In genomic region chr10:91222398-91223236, GRCm38 (mm10) we compare ENCODE assay signal across 12 mouse cellular contexts. TPM values are rescaled to one million over a fixed set of nuclear protein-coding genes. Genes with fewer than 3 reads are reported as not detected.
DNase-seq lines count a peak whose midpoint lies in the region; ATAC-seq and TF ChIP-seq lines count a peak whose summit lies in the region.
"Had no signal": no experiment of that assay in that cellular context is flagged by ENCODE, and none has a peak within 500 bp of the region (broad histone marks: within the 10 kb centered on the region; RNA-seq: fewer than 3 reads in every experiment).

No protein-coding gene starts in this region.

- H3K27me3 ChIP-seq in heart, embryonic 12.5 days (replicated peaks), result no peaks in the 10 kb centered on the region
- H3K27me3 ChIP-seq in lung, embryonic 14.5 days (ENCODE audit: insufficient read depth, low read length), result no peaks in the 10 kb centered on the region
- H3K27me3 ChIP-seq in stomach, embryonic 14.5 days (ENCODE audit: control insufficient read depth, insufficient read depth, low read length), result no peaks in the 10 kb centered on the region
- H3K27me3 ChIP-seq in forebrain, embryonic 11.5 days (ENCODE audit: control insufficient read depth, insufficient read depth, low read length), result no peaks in the 10 kb centered on the region
- H3K27me3 ChIP-seq: midbrain, embryonic 12.5 days had no signal

- H3K9me3 ChIP-seq in heart, embryonic 12.5 days (replicated peaks), result no peaks in the 10 kb centered on the region
- no peaks in the 10 kb centered on the region for H3K9me3 ChIP-seq in lung, embryonic 14.5 days (ENCODE audit: low read depth, low read length)
- no peaks in the 10 kb centered on the region for H3K9me3 ChIP-seq in stomach, embryonic 14.5 days (ENCODE audit: control insufficient read depth, low read depth, low read length)
- H3K9me3 ChIP-seq in forebrain, embryonic 11.5 days (ENCODE audit: control insufficient read depth, low read length), result no peaks in the 10 kb centered on the region
- H3K9me3 ChIP-seq: forebrain, embryonic 10.5 days; G1E; midbrain, embryonic 12.5 days had no signal

- peaks cover 12% of the 10 kb centered on the region; the same call in 1 of the 2 replicates for H3K4me1 ChIP-seq in heart, embryonic 12.5 days (replicated peaks)
- peaks cover 6% of the 10 kb centered on the region for H3K4me1 ChIP-seq in lung, embryonic 14.5 days (ENCODE audit: insufficient read depth)
- H3K4me1 ChIP-seq in stomach, embryonic 14.5 days (ENCODE audit: control insufficient read depth, insufficient read depth, low read length), result peaks cover 2% of the 10 kb centered on the region; the same call in 1 of the 2 replicates
- no peaks in the 10 kb centered on the region for H3K4me1 ChIP-seq in forebrain, embryonic 11.5 days (replicated peaks; ENCODE audit: control insufficient read depth, insufficient read depth, low read length)
- H3K4me1 ChIP-seq: midbrain, embryonic 12.5 days had no signal

- no peak overlapping the region for H3K4me2 ChIP-seq in heart, embryonic 12.5 days
- no peak overlapping the region for H3K4me2 ChIP-seq in lung, embryonic 14.5 days
- no peak overlapping the region for H3K4me2 ChIP-seq in stomach, embryonic 14.5 days (replicated peaks; ENCODE audit: low read depth, low read length)
- H3K4me2 ChIP-seq in forebrain, embryonic 11.5 days (ENCODE audit: low read depth, low read length, severe bottlenecking), result no peak overlapping the region
- H3K4me2 ChIP-seq: midbrain, embryonic 12.5 days had no signal

- intact Hi-C loops in heart, postnatal 14 days (cut with DNase I), result no loop called here

- peak; percentile 35; the same call in 1 of the 2 replicates for ATAC-seq in heart, embryonic 12.5 days (ENCODE audit: insufficient number of reproducible peaks, low FRiP score)
- ATAC-seq in lung, embryonic 14.5 days (ENCODE audit: insufficient read depth), result peak; percentile 65
- peak; percentile 37; the same call in 1 of the 2 replicates for ATAC-seq in stomach, embryonic 14.5 days (ENCODE audit: insufficient number of reproducible peaks, insufficient read depth, low FRiP score, low read depth)
- no peak for ATAC-seq in forebrain, embryonic 11.5 days (replicated peaks; ENCODE audit: low FRiP score)

- H3K9ac ChIP-seq in heart, embryonic 12.5 days, result no peak overlapping the region
- H3K9ac ChIP-seq in lung, embryonic 14.5 days, result no peak overlapping the region
- no peak overlapping the region for H3K9ac ChIP-seq in stomach, embryonic 14.5 days (replicated peaks; ENCODE audit: low read depth, low read length)
- no peak overlapping the region for H3K9ac ChIP-seq in forebrain, embryonic 11.5 days (ENCODE audit: low read length)
- H3K9ac ChIP-seq: midbrain, embryonic 12.5 days had no signal

- WGBS in heart, embryonic 12.5 days, result 51% methylated on average over 9 of the region's 9 CpGs
- 57% methylated on average over 9 of the region's 9 CpGs for WGBS in lung, embryonic 14.5 days
- 53% methylated on average over 9 of the region's 9 CpGs for WGBS in stomach, embryonic 14.5 days
- WGBS in forebrain, embryonic 11.5 days, result 68% methylated on average over 9 of the region's 9 CpGs

- DNase-seq in heart, postnatal 14 days, result no peak
- DNase-seq in lung, embryonic 14.5 days, result peak; percentile 55
- no peak for DNase-seq in lung, adult 18-20 months
- DNase-seq in kidney, postnatal 10 days, result peak; percentile 44
- no peak for DNase-seq in forebrain, embryonic 11.5 days (ENCODE audit: low spot score)
- DNase-seq in cerebellum, postnatal 14 days, result no peak
- DNase-seq: cerebellum, postnatal 36 days had no signal

- no peaks in the 10 kb centered on the region for H3K36me3 ChIP-seq in heart, embryonic 12.5 days
- no peaks in the 10 kb centered on the region for H3K36me3 ChIP-seq in lung, embryonic 14.5 days (ENCODE audit: insufficient read depth)
- H3K36me3 ChIP-seq in stomach, embryonic 14.5 days (ENCODE audit: control insufficient read depth, insufficient read depth, low read length), result no peaks in the 10 kb centered on the region
- no peaks in the 10 kb centered on the region for H3K36me3 ChIP-seq in forebrain, embryonic 11.5 days (ENCODE audit: control insufficient read depth, insufficient read depth, low read length)
- H3K36me3 ChIP-seq: forebrain, embryonic 10.5 days; G1E; midbrain, embryonic 12.5 days had no signal

- no peak overlapping the region for H3K27ac ChIP-seq in heart, embryonic 12.5 days (ENCODE audit: poor library complexity, severe bottlenecking)
- H3K27ac ChIP-seq in lung, embryonic 14.5 days (ENCODE audit: low read depth), result no peak overlapping the region
- H3K27ac ChIP-seq in stomach, embryonic 14.5 days (ENCODE audit: low read length), result peak overlapping the region; percentile 39; the same call in 1 of the 2 replicates
- no peak overlapping the region for H3K27ac ChIP-seq in forebrain, embryonic 11.5 days (ENCODE audit: low read depth, low read length)
- H3K27ac ChIP-seq: forebrain, embryonic 10.5 days; midbrain, embryonic 12.5 days had no signal

- no peak overlapping the region for H3K4me3 ChIP-seq in heart, embryonic 12.5 days
- no peak overlapping the region for H3K4me3 ChIP-seq in lung, embryonic 14.5 days (ENCODE audit: low read depth, low read length)
- no peak overlapping the region for H3K4me3 ChIP-seq in stomach, embryonic 14.5 days (ENCODE audit: low read depth, low read length)
- no peak overlapping the region for H3K4me3 ChIP-seq in forebrain, embryonic 11.5 days (ENCODE audit: low read depth, low read length)
- H3K4me3 ChIP-seq: forebrain, embryonic 10.5 days; midbrain, embryonic 12.5 days had no signal

- no peak for TF ChIP-seq CTCF in lung, embryonic 14.5 days (IDR thresholded peaks at IDR 0.05; ENCODE audit: low read depth)

RNA-seq across cellular contexts. Expression of gene Tmpo, which starts 41.5 kb away (rescaled TPM):
- polyA plus RNA-seq in heart, embryonic 12.5 days (2016; fragmentation: Nextera tagmentation; extraction: Ambion mirVana), result 203 and 212 TPM in 2 replicates
- total RNA-seq in heart, postnatal 14 days (2021), result 10 to 100 TPM; 54.4 to 60.4 TPM
- 317 and 337 TPM in 2 replicates for polyA plus RNA-seq in lung, embryonic 14.5 days (2014; fragmentation: Nextera tagmentation; extraction: Ambion mirVana)
- polyA plus RNA-seq in stomach, embryonic 14.5 days (2014; fragmentation: Nextera tagmentation; extraction: Ambion mirVana), result 236 and 261 TPM in 2 replicates
- 433 and 456 TPM in 2 replicates for polyA plus RNA-seq in forebrain, embryonic 11.5 days (2014; fragmentation: Nextera tagmentation; extraction: Ambion mirVana)

Comparison
In these comparisons a context has a peak if more than half of its experiments do, and no peak if none do; other contexts are left out.
1. DNase-seq: peak in lung, embryonic 14.5 days (single experiment) and kidney, postnatal 10 days (single experiment); none in heart, postnatal 14 days (0 of 2), lung, adult 18-20 months (0 of 2), forebrain, embryonic 11.5 days (single experiment) and cerebellum, postnatal 14 days (0 of 2).